Mouse (Mus musculus) bone marrow, adult 2 months (tissue): ENCODE measurements around the gene Rnf31.

ENCODE experiments used
- CTCF ChIP-seq: fragments of 200-500 bp; IDR thresholded peaks from 2 replicates; pipeline ENCODE4 v1.5.1; 2011; ENCODE audit warnings: low read length, control low read depth; ENCODE audit not compliant: control insufficient read depth, insufficient read depth
- POLR2A ChIP-seq: fragments of 200-500 bp; IDR thresholded peaks from 2 replicates; pipeline ENCODE4 v1.6.1; 2011; ENCODE audit warnings: low read depth, mild to moderate bottlenecking, control low read depth, low read length, borderline replicate concordance; ENCODE audit not compliant: control insufficient read depth

DNA sequence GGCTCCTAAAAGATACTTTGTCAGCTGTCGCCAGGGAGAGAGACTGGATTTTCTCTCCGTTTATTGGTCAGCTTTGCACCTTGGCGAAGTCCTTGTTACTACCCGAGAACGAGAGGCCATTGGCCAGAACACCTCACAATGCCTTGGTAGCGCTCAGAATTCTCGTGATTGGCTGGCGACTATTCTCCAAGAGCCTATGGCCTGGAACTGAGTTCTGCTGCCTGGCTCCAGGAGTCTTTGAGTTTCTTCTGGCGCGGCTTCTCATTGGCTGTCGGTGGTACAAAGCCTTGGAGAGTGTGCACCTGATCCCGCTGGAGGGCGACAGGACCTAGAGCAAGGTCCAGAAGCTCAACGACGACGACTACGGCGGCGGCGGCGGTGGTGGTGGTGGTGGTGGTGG, 26.3 kb downstream of the Rnf31 start, which contains the start of gene Rec8:
- no peak for TF ChIP-seq CTCF
- no peak for TF ChIP-seq POLR2A
